8 mouse cellular contexts compared by ENCODE assay signal in genomic region chr16:37808866-37809622, GRCm38 (mm10). TPM values are rescaled to one million over a fixed set of nuclear protein-coding genes. Genes with fewer than 3 reads are reported as not detected.
A peak's percentile ranks its signal among the peaks of the same experiment; 100 is the strongest.
DNase-seq lines count a peak whose midpoint lies in the region.

No protein-coding gene starts in this region.

- peak; percentile 44 for DNase-seq in gastrocnemius, postnatal 25 days
- DNase-seq in gastrocnemius, adult 18-20 months (ENCODE audit: low spot score): no peak
- peak; percentile 49 for DNase-seq in heart, adult 8-10 months (ENCODE audit: low spot score)
- DNase-seq in kidney, postnatal 10 days: peak; percentile 58
- DNase-seq in neural tube, embryonic 10.5 days (ENCODE audit: extremely low spot score, low spot score): peak; percentile 43
- no peak for DNase-seq in layer of hippocampus, adult 9-10 months (ENCODE audit: low spot score)
- DNase-seq in layer of hippocampus, postnatal 25 days (ENCODE audit: extremely low spot score in 1 of 2, low spot score in 1 of 2): no peak
- DNase-seq in urinary bladder, adult 2 months (ENCODE audit: low spot score): no peak

RNA-seq across cellular contexts. Expression of gene Fstl1, which starts 32.4 kb away (rescaled TPM):
- 100 to 1,000 TPM in 1 of 2 experiments, 10 to 100 TPM in 1; 90.0 to 135 TPM for total RNA-seq in gastrocnemius, postnatal 25 days (2021)
- 10 to 100 TPM; 25.3 to 36.5 TPM for total RNA-seq in gastrocnemius, adult 18-20 months (2021)
- 10 to 100 TPM; 36.4 to 46.9 (median 43.4) TPM for total RNA-seq in heart, adult 8-10 months (2022)
- total RNA-seq in layer of hippocampus, postnatal 25 days (2021): 10 to 100 TPM; 32.0 to 36.1 TPM
- polyA plus RNA-seq in urinary bladder, adult 2 months (2012; rRNA removed): 246 and 266 TPM in 2 replicates

RNA-seq across cellular contexts. Expression of gene Gm36028, which starts 51.9 kb away (rescaled TPM):
- not detected for total RNA-seq in gastrocnemius, postnatal 25 days (2021)
- not detected for total RNA-seq in gastrocnemius, adult 18-20 months (2021)
- 1 to 10 TPM in 3 of 4 experiments, under 1 TPM in 1; 0.90 to 1.4 (median 1.3) TPM for total RNA-seq in heart, adult 8-10 months (2022)
- not detected for total RNA-seq in layer of hippocampus, postnatal 25 days (2021)
- 0.12 and 0.15 TPM in 2 replicates for polyA plus RNA-seq in urinary bladder, adult 2 months (2012; rRNA removed)

RNA-seq across cellular contexts. Expression of gene Lrrc58, which starts 59.1 kb away (rescaled TPM):
- total RNA-seq in gastrocnemius, postnatal 25 days (2021): 10 to 100 TPM; 36.5 to 38.3 TPM
- 10 to 100 TPM; 42.6 to 46.2 TPM for total RNA-seq in gastrocnemius, adult 18-20 months (2021)
- total RNA-seq in heart, adult 8-10 months (2022): 10 to 100 TPM; 57.2 to 67.5 (median 65.3) TPM
- total RNA-seq in layer of hippocampus, postnatal 25 days (2021): 100 to 1,000 TPM; 102 to 104 TPM
- 26.5 and 33.0 TPM in 2 replicates for polyA plus RNA-seq in urinary bladder, adult 2 months (2012; rRNA removed)

Comparison
In these comparisons a context has a peak if more than half of its experiments do, and no peak if none do; other contexts are left out.
1. DNase-seq: peak in gastrocnemius, postnatal 25 days (single experiment), heart, adult 8-10 months (single experiment), kidney, postnatal 10 days (single experiment) and neural tube, embryonic 10.5 days (single experiment); none in gastrocnemius, adult 18-20 months (single experiment), layer of hippocampus, adult 9-10 months (single experiment), layer of hippocampus, postnatal 25 days (0 of 2) and urinary bladder, adult 2 months (single experiment).